Mouse (Mus musculus) cerebellum, adult 18-20 months (tissue): Measurements from ENCODE around the gene Prkrip1.
"Not testable (repeated sequence)": the region's sequence is repeated elsewhere in the genome, so short reads cannot be mapped to it uniquely, and the experiment has no call there.

Source experiments
- DNase-seq, 2 experiments: peaks; one replicate each; pipeline ENCODE4 v3.0.0; 2021

Gene Prkrip1

DNA sequence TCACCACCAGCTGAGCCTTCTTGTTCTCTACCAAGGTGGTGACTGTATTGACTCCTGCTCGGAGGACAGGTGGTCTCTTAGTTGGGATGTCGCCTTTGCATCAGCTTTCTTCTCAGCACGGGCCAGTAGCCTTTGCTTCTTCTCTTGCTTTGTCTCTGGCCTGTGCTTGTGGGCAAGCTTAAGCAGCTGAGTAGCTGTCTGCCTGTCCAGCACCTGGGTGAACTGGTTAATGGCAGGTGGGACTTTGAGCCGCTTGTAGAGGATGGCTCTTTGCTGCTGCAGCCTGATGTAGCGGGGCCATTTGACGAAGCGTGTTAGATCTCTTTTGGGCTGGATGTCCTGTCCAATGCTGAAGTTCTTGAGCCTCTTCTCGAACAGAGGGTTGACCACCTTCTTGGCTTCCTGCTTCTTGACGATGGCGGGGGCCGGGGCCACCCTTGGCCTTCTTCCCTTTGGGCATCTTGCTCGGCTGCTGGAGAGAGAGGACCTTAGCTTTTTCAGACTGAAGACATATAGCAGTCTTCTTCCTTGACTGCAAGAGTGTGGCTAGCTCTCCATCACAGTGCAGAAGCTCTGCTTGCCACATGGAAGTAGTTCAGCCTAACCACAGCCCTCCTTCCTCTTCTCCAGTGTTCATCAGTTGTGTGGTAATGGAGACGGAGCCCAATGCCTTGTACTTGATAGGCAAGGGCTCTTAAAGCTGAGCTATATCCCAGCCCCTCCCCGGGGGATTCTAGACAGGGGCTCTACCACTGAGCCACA lies 12.8 kb upstream of the Prkrip1 start:
- DNase-seq: not testable (repeated sequence)

DNA sequence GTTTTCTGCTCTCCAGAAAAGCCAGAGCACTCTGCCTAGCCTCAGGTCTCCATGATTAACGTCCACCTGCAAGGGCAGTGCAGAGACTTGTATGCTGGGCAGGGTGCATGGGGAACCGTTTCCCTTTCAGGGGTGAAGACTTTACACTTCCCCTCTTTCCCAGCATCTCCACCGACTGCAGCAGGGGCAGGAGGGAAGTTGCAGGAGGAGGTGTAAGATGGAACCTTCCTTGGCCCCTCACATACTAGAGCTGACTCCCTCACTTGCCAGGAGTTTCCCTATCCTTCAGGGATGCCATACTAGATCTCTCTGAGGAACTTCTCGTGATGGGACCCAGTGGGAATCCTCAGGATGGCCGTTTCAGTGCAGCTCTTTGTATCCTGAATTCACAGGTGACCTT lies 11.8 kb upstream of the Prkrip1 start:
- no peak for DNase-seq

DNA sequence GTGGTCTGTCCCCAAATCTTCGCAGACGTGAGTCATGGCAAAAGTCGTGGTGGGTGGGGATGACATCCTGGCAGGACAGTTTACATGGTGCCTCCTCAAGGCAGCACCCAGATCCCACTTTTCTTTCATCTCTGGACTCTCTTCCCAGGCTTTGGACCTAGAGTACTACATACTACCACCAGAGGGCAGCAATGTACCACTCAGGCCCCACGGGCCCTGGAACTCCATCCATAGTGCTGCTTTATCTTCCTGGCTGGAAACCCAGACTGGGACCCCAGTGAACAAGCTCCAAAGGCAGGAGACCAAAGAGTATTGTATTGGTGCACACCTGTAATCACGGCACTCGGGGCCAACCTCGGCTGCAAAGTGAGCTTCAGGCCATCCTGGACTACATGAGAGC lies 3.1 kb upstream of the Prkrip1 start:
- DNase-seq: peak; percentile 69 to 75

DNA sequence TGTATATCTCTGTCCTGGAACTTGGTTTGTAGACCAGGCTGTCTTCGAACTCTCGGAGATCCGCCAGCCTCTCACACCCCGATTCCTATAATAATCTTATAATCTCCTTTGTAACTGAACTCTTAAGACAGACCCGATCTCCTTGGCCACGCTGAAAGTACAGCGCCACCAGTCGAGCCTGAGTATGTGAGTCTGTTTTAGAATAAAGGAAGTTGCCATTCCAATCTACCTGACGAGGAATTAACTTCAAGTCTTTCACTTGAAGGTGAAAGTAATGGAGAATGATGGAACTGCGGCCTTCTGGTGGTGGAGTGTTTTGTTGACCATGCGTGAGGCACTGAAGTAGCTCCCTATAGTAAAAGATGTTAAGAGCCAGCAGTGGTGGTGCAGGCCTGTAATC lies 763 bp upstream of the Prkrip1 start:
- DNase-seq: no peak

DNA sequence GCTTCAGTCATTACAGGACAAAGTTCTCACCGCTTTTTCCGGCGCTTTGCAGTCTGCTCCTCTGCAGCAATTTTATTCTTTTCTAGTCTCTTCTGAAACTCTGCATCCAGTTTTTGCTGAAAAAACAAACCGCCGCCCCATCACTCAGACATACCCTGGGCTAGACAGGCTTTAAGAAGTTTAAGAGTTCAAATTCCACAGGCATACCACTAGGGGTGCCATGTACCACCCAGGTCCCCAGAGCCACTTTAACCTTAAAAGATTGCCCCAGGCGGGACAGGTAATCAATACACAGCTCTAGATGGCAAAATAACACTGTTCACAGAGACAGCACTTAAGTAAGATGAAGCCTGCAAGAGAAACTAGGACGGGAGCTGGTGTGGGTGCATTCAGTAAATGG lies 6.9 kb downstream of the Prkrip1 start:
- no peak for DNase-seq

DNA sequence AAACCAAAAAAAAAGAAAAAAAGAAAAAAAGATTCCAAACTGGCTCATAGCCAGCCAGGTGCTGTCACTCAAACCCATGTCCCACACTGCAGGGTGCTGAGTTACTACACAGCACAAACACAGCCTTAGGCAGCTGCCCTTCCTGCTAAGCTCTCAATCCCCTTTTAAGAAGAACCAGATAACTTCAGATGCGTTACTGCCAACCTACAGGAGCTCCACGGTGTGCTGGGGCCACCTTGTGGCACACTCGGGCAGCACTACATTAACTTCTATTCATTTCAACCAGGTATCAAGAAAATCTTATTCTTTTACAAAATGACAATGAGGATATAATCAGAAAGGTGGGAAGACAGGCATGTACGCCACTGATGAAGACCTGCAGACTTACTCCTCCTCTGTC lies 12.0 kb downstream of the Prkrip1 start:
- DNase-seq: peak; percentile 49 to 64

DNA sequence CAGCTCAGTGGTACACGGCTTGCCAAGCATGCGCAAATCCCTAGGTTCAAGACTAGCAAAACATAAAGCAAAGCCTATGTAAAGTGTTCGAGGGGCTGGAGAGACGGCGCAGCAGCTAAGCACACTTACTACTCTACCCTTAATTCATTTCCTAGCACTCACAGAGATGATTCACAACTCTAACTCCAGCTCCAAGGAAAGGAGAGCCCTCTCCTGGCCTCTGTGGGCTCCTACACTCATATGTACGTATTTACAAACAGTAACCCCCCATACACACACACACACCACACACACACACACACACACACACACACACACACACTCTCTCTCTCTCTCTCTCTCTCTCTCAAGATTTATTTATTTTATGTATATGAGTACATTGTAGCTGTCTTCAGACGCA lies 15.0 kb downstream of the Prkrip1 start:
- no peak for DNase-seq

DNA sequence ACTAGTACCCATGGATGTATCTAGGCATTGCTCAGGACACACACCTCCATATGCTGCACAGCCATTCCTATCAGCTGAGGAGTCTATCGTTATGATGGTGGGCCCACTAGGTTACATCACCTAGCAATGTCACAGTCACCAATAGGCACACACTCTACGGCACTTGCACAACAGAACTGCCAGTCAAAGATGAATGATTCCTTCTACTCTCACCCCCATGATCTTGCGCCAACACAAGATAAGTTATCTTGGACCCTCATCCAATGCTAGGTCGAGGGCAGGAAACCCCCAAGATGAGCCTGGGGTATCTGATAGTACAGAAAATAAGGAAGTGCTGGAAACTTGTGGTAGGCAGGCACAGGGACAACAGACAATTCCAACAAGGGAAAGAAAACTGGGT lies 15.9 kb downstream of the Prkrip1 start:
- DNase-seq: no peak

DNA sequence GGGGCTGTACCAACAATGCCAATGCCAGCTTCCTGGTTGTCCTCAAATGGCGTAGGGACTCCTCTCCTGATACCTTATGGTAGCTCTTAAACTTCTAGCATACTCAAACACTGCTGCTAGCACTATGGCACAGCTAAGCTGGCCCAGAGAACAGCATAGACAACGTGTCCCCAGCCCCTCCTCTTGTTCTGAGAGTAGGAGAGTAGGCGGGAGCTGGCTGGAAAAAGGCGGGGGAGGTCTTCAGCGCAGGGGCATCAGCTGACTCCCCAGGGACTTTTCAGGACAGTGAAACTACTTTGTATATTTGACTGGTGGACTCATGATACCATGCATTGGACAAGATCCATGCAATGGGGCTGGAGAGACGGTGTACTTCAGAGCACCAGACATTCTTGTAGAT lies 16.7 kb downstream of the Prkrip1 start:
- DNase-seq: no peak

DNA sequence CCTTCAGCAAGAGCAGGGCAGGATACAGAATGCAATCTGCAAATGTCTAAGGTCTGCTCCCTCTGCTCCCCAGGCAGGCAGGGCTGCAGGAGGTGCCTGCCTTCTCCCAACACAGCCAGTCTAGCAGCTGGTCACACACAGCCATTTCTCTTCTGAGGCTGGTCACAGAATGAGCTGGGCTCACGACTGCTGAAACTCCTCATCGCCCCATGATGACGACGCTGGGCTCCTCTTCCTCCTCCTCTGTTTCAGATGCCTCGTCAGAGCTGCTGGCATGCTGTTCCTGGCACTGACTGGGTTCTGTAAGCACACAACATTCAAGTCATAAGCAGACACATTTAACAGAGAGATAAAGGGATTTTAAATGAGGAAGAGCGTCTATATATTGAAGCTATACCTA lies 17.6 kb downstream of the Prkrip1 start:
- no peak for DNase-seq

DNA sequence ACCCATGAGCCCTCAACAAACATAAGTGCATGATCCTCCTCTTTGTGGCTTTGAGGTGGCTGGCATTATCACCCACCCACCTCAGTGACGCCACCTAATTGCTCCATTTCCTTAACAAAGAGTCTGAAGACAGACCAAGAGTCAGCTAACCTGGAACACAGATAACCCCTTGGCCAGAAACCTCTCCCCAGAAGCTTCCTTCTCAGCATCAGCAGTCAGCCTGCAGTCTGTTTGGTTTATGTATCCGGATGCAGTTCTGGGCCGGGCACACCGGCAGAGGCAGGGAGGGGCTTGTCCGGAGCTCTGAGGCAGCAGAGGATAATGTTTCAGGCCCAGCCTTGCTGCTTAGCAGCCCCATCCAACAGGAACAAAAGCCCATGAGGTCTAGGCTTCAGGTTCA lies 19.2 kb downstream of the Prkrip1 start:
- no peak for DNase-seq

DNA sequence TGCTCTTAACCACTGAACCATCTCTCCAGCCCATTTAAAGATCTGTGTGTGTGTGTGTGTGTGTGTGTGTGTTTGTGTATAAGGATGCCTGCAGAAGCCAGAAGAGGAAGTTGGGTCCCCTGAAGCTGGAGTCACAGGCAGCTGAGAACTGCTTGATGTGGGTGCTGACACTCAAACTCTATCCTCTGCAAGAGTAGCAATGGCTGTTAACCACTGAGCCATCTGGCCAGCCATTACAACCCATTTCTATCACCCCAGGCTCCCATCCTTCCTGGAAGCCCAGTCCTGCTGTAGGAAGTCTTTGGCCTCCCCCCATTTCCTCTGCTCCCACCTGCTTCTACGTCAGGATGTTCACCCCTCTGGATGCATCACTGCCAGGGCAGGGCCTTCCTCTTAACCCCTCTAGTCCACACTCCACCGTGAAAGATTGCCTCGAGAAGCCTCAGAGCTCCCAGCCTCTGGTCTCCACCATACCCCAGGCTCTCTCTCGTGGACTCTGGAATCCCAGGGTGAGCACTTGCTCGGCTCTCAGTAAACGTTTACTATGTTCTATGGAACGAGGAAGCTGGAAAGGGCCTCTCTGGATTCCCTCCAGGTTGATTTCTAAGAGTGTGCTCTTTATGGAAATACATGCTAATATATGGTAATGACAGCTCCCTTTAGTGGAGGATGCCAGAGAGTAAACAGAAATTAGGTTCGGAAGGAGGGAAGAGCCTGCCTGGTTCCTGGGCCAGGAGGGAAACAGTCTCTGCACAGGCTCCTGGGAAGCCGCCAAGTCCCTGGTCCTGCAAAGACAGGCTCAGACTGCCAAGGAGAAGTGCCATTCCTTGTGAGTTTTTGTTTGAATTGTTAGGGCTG lies 24.9 kb downstream of the Prkrip1 start:
- peak; percentile 71 for DNase-seq

DNA sequence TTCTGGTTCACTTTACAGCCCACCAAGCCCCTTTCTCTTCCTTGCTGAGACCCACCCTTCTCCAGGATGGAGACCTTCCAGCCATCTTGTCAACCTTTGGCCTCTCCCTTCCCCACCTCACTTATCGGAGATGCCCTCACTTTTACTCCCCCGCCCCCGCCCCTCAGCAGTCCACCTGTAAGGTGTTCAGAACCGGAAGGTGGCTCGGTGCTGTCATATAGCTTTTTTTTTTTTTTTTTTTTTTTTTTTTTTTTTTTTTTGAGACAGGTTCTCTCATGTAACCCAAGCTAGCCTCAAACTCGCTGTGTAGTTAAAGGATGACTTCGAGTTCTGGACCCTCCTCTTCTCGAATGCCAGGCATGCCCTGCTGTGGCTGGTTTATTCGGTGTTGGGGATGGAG lies 25.8 kb downstream of the Prkrip1 start:
- DNase-seq: no peak

DNA sequence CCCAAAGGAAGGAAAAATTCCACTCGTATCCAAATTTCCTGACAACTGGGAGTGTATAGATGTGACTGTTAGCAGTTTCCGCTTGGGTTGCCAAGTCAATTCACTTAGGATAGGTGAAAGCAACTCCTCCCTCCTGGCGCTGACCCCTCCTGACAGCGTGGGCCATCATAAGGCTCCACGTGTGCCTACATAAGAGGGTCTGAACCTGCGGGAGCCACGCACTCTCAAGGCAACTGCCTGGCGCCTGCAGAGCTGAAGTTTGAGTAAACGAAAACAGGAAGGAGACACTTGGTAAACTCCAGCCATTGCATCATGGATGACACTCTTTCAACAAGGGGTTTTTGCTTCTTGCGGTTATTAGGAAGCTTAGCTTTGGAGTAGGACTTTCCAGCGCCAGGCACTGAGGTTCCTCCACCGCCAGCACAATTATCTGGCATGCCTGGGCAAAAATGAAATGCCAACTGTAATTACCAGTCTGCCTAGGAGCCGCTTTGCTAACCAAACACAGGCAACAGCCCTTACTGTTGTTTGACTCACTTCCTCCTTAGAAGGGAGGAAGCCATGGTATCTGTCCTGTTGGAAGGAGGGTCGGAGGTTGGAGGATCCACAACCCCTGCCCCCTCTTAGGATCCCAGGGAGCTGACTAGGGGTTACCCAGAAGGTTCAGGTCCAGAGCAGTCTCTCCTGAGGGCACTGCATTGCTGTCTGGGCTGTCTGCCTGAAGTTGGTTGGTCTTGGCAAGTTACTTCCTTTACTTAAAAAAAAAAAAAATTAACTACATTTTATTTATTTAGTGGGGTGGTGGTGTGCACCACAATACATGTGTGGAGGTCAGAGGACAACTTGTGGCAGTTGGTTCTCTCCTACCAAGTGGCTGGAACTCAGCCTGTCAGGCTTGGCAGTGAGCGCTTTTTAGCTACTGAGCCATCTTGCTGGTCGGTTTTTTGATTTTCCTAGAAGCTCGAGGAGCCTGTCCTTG lies 27.1 kb downstream of the Prkrip1 start:
- no peak for DNase-seq

DNA sequence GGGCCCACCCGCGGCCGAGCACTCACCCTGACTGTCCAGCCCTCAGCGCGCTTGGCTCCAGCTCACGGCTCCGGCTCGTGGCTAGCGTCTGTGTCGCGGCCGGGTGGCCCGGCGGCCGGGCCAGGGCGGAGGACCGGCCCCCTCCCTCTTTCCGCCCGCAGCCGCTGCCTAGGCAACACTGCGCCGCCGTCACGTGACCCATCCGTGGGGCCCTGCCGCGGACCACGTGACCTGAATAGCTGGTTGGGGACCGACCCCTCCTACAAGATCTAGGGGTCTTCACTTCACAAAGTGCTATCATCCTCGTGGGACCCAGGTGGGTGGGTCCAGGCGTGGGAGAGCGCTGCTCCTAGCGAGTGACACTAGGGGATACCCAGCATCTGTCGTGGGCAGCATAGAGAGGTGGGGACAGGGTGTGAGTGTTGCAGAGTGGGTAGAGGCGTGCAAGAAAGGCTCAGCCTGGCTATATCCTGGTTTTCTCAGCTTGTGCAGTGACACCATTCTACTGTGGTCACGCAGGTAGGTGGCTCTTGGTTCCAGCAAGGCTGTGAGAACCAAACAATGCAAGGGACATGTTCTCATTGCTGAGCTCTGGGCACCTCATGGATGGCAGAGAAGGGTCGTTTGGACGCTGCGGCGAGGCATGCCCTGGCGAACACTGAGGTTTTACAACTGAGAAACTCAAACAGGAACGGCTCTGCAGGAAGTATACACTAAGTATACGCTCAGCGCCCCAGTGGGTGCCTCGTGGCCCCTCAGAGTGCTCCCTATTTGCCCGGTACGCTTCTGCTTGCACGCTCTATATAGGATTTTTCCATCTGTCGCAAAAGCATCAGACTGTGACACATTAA lies 28.0 kb downstream of the Prkrip1 start, which contains the start of gene Orai2:
Orai2 (minus strand) TSS at position 202 of the 851 bp plus-strand sequence.
- DNase-seq: peak; percentile 88 to 89

DNA sequence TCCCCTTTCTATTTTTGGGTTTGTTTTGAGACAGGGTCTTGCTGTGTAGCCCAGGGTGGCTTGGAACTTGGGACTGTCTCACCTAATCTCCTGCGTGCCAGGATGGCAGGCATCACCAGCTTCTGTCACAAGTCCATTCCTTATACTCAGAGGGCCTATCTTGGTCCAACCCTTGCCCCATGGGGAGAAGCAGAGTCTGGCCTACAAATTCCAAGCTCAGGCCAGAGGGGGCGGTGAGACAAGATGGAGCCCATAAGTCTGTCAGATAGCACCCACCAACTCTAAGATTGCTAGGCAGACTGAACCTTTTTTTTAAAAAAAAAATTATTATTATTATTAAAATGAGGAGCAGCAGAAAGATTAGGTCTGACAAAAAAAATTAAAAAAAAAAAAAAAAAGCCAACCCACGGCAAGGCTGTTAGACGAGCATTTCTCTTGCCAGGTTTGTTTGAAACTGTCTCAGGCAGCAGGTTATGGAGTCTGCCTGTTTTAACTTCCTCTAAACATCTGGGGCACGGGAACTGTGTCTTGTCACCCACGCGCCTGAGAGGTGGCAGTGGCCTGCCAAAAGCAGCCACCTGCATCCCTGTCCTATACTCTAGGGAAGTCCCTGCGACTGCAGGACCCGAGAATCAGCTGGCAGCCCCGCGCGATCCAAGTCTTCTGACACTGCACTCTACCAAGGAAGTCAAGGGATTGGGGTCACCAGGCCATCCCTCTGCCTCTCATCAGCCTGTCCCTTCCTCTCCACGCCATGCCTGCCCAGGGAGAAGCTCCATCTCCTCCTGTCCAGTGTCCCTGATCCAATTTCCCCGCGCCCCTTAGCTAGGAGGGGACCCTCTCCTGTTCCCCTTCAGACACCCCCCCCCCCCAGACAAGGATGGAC lies 28.9 kb downstream of the Prkrip1 start:
- DNase-seq: peak; percentile 40 to 55

DNA sequence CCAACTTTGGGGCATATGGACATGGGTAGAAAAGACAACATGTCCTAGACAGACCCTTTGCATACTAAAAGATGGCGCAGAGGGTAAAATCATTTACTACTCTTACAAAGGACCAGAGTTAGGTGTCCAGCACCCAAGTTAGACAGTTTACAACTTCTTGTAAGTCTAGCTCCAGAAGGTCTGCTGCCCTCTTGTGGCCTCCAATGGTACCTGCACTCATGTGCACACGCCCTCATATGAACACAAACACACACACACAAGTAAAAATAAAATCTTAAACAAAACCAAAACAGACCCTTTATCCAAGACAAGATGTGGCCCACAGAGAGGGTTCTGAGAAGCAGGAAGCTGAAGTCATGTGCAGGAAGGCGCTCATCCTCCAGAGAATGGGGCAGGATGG lies 30.7 kb downstream of the Prkrip1 start:
- DNase-seq: no peak

DNA sequence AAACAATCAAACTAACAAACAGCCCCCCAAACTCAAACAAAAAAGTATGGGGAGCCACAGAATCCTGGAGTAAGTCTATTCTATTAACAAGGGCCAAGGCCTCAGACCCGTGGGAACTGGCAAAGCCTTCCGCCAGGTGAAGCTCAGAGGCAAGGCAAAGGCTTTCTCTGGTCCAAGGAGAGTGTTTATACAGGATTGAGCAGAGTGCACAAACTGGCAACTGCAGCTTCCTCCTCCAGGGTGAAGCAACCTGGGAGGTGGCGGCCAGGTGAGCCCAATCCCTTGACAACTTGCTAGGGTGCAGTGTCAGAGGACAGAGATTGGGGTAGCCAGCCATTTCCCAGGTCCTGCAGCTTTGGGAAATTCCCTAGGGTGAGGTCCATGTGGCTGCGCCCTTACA lies 31.5 kb downstream of the Prkrip1 start:
- DNase-seq: no peak

DNA sequence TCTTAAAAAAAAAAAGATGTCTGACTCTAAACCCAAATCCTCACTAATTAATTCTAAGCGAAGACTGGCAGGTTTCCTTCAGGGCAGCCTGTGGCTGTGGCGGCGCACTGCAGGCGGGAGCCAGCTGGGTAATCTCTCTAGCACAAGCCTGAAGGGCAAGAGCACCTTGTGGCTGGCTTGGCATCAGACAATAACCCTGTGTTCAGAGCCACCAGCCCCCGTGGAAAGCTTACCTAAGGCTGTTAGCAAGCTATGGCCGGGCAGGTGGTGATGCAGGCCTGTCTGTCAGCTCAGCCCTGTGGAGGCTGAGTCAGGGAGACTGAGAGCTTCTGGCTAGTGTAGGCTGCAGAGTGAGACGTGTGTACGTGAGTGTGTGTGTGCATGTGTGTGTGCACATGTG lies 33.5 kb downstream of the Prkrip1 start:
- DNase-seq: peak; percentile 20 to 27

DNA sequence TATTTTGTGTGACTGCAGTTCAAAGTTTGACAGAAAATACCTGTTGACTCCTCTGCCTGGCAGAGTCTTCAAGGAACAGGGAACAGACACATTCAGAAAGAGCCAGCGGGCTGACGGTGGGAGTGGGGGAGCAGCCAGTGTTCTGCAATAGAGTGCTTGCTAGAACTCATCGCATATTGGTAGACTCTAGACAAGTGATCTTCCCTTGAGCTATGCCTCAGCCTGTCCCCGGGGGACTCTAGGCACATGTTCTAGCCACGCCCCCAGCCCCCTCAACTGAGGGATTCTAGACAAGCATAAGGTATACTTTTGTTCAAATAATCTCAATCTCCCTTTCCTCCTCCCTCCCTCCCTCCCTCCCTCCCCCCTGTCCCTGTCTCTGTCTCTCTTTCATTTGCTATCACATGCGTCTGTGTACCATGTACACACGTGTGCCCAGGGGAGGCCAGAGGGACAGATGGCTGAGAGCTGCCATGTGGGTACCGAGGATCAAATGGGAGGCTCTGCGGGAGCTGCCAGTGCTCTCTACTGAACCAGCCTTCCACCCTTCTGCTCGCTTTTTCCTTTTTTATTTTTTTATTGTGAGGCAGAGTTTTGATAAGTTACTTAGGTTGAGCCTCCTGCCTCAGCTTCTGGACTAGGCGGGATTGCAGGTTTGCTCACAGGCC lies 34.8 kb downstream of the Prkrip1 start:
- DNase-seq: peak; percentile 46 to 59
